Mouse (Mus musculus) ES-E14 (cell line): ENCODE data around the gene Gbf1. TPM values are rescaled to one million over a fixed set of nuclear protein-coding genes. Genes with fewer than 3 reads are reported as not detected.

ENCODE experiments used
- DNase-seq: peaks from one replicate; pipeline ENCODE4 v3.0.0-alpha.2; 2013; ENCODE audit warnings: low read depth, low spot score
- H3K27ac ChIP-seq: 2 replicates; pipeline ENCODE4 v1.5.1; 2012; ENCODE audit warnings: low read depth, mild to moderate bottlenecking, low read length, moderate library complexity, mixed read lengths; ENCODE audit not compliant: poor library complexity, insufficient read depth, severe bottlenecking
- H3K36me3 ChIP-seq: 2 replicates; pipeline ENCODE4 v1.6.1; 2012; ENCODE audit warnings: mild to moderate bottlenecking, low read length, moderate library complexity, mixed read lengths; ENCODE audit not compliant: control insufficient read depth, poor library complexity, insufficient read depth, severe bottlenecking
- H3K4me1 ChIP-seq, 2 experiments: fragments of 150-350 bp in 1 of 2; sonication (generic) in 1 of 2; 2 replicates each; pipeline ENCODE4 v1.6.1; 2012; ENCODE audit warnings: low read length in 2 of 2, mild to moderate bottlenecking in 1 of 2, mixed read lengths in 1 of 2; ENCODE audit not compliant: control insufficient read depth in 2 of 2, insufficient read depth in 2 of 2, poor library complexity in 1 of 2
- H3K4me3 ChIP-seq, 2 experiments: fragments of 150-350 bp in 1 of 2; sonication (generic) in 1 of 2; 2 replicates each; pipeline ENCODE4 v1.5.1; 2012; ENCODE audit warnings: low read length in 2 of 2, low read depth in 1 of 2, mild to moderate bottlenecking in 1 of 2, mixed read lengths in 1 of 2; ENCODE audit not compliant: insufficient read depth in 1 of 2, poor library complexity in 1 of 2, severe bottlenecking in 1 of 2
- H3K9ac ChIP-seq: 2 replicates; pipeline ENCODE4 v1.6.1; 2012; ENCODE audit warnings: low read depth, mild to moderate bottlenecking, low read length, mixed read lengths; ENCODE audit not compliant: poor library complexity, insufficient read depth, severe bottlenecking
- H3K9me3 ChIP-seq: fragments of 150-350 bp; sonication (generic); 2 replicates; pipeline ENCODE4 v1.6.1; 2012; ENCODE audit warnings: low read depth, mild to moderate bottlenecking, low read length; ENCODE audit not compliant: control insufficient read depth, insufficient read depth
- CHD2 ChIP-seq: IDR thresholded peaks from 2 replicates; pipeline ENCODE4 v1.6.1; 2014; ENCODE audit warnings: mild to moderate bottlenecking, low read depth, low read length, inconsistent platforms
- HCFC1 ChIP-seq: IDR thresholded peaks from 2 replicates; pipeline ENCODE4 v1.6.1; 2012; ENCODE audit warnings: low read length, inconsistent platforms, borderline replicate concordance; ENCODE audit not compliant: insufficient read depth
- MAFK ChIP-seq: IDR thresholded peaks from 2 replicates; pipeline ENCODE4 v1.6.1; 2014; ENCODE audit warnings: mild to moderate bottlenecking, low read depth, low read length, inconsistent platforms; ENCODE audit not compliant: insufficient read depth
- ZC3H11A ChIP-seq: IDR thresholded peaks from 2 replicates; pipeline ENCODE4 v1.6.1; 2012; ENCODE audit warnings: low read depth, mild to moderate bottlenecking, inconsistent platforms, low read length, borderline replicate concordance
- ZNF384 ChIP-seq: IDR thresholded peaks from 2 replicates; pipeline ENCODE4 v1.6.1; 2012; ENCODE audit warnings: low read depth, low read length, inconsistent platforms
- in situ Hi-C, 2 experiments: fragments of 600-800 bp; cut with MboI; formaldehyde crosslinking; loops; one replicate each; pipeline ENCODE4 v1.15.1; 2025; ENCODE audit warnings: low sequenced_read_pairs in 2 of 2, inconsistent platforms in 1 of 2; ENCODE audit not compliant: unreplicated experiment in 2 of 2
- total RNA-seq: library from RNA; depleted of rRNA; stranded (reverse); fragments of 300-350 nt; gene quantifications from 2 replicates; pipeline ENCODE4 v1.2.3, GENCODE M21; 2012

Gbf1 gene
- total RNA-seq, 1 experiment: 29.0 TPM

DNA sequence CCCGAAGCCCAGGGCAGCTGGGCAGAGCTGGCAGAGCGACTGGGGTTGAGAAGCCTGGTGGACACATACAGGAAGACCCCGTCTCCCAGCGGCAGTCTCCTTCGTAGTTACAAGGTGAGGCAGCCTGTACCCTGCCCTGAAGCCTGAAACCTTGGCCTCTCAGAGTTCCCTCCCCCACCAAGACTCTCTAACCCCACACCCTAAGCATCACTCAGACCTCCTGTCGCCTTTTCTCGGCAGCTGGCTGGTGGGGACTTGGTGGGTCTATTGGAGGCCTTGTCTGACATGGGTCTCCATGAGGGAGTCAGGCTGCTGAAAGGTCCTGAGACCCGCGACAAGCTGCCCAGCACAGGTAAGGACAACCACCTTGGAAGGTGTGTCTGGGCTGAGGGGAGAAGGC, 159.0 kb downstream of the Gbf1 start:
- TF ChIP-seq HCFC1 (no peak), MAFK (no peak), ZC3H11A (no peak), CHD2 (no peak), ZNF384 (no peak)
- H3K36me3 ChIP-seq: peaks cover 6% of the 10 kb centered on the region; the same call in 1 of the 2 replicates
- H3K27ac ChIP-seq: no peak overlapping the region
- H3K9me3 ChIP-seq: no peaks in the 10 kb centered on the region
- in situ Hi-C loops: no loop called here
- DNase-seq: no peak
- peaks cover 0 to 15% of the 10 kb centered on the region in 2 experiments; a peak in 1 of 4 replicates for H3K4me1 ChIP-seq
- no peak overlapping the region for H3K9ac ChIP-seq
- no peak overlapping the region for H3K4me3 ChIP-seq

DNA sequence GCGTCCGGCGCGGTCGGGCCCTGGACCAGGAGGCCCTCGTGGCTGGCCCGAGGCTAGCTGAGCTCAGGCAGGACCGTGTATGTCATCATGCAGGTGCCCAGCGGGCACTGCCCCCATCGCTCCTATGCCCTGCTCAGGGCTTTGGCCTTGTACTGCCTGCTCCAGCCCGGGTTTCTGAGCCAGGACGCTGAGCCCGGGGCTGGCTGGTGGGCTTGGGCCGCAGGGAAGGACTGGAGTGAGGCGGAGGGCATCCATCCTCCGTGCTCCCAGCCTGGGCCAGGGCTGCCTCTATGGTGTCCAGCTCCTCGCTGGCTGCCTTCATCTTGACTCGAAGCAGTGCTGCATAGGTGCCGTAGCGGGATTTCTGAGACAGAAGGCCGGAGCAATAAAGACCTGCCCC, 160.3 kb downstream of the Gbf1 start:
- peak overlapping the region; percentile 8 to 35; a peak in 2 of 4 replicates for H3K4me3 ChIP-seq
- H3K4me1 ChIP-seq: peaks cover 0 to 19% of the 10 kb centered on the region in 2 experiments; a peak in 1 of 4 replicates
- in situ Hi-C loops: no loop called here
- peaks cover 2% of the 10 kb centered on the region; the same call in 1 of the 2 replicates for H3K36me3 ChIP-seq
- H3K9me3 ChIP-seq: no peaks in the 10 kb centered on the region
- no peak for TF ChIP-seq CHD2
- no peak for TF ChIP-seq ZNF384
- TF ChIP-seq HCFC1: no peak
- no peak for TF ChIP-seq ZC3H11A
- TF ChIP-seq MAFK: no peak
- DNase-seq: no peak
- no peak overlapping the region for H3K9ac ChIP-seq
- no peak overlapping the region for H3K27ac ChIP-seq

DNA sequence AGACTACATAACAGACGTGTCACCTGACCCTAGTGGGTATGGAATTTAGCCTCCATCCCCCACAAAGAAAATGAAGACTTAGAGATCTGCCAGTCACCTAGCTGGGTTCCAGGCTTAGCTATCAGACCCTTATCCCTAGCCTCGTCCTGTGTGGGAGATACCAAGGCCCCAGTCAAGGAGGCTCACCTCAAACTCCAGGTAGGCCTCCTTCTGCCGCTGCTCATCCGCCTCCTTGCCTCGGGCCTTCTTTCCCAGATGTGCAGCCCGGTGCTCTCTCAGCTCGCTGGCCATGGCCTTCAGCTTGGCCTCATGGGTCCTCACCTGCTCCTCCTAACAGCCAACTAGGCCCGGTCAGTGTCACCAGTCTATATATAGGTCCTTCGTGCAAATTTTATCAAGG, 160.8 kb downstream of the Gbf1 start:
- no peak for DNase-seq
- Histone ChIP-seq H3K9ac (no peak overlapping the region), H3K4me3 (no peak overlapping the region), H3K9me3 (no peaks in the 10 kb centered on the region), H3K4me1 (peaks cover 0 to 14% of the 10 kb centered on the region in 2 experiments; a peak in 1 of 4 replicates), H3K36me3 (peaks cover 2% of the 10 kb centered on the region; the same call in 1 of the 2 replicates), H3K27ac (no peak overlapping the region)
- no peak for TF ChIP-seq ZC3H11A
- no peak for TF ChIP-seq ZNF384
- no peak for TF ChIP-seq CHD2
- no peak for TF ChIP-seq MAFK
- TF ChIP-seq HCFC1: no peak
- in situ Hi-C loops: no loop called here

DNA sequence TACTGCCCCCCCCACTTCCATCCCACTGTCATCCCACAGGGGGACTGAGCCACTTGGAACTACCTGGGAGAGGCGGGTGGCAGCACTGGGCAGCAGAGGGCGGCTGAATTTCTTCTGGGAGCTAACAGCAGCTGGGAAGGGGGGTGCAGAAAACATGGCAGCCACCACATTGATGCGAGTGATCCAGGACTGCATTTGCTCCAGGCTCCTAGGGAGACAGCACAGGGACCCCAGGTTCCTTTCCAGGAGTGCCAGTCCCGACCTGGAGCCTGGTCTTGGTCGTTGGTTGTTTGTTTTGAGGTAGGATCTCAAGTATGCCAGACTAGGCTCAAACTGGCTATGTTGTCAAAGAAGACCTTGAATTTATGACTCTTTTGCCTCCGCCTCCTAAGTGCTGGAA, 161.3 kb downstream of the Gbf1 start:
- Histone ChIP-seq H3K9ac (no peak overlapping the region), H3K27ac (no peak overlapping the region), H3K4me1 (peaks cover 0 to 14% of the 10 kb centered on the region in 2 experiments; a peak in 1 of 4 replicates), H3K9me3 (no peaks in the 10 kb centered on the region), H3K4me3 (no peak overlapping the region), H3K36me3 (peaks cover 2% of the 10 kb centered on the region; the same call in 1 of the 2 replicates)
- TF ChIP-seq HCFC1 (no peak), CHD2 (no peak), ZC3H11A (no peak), MAFK (no peak)
- in situ Hi-C loops: no loop called here
- no peak for DNase-seq

DNA sequence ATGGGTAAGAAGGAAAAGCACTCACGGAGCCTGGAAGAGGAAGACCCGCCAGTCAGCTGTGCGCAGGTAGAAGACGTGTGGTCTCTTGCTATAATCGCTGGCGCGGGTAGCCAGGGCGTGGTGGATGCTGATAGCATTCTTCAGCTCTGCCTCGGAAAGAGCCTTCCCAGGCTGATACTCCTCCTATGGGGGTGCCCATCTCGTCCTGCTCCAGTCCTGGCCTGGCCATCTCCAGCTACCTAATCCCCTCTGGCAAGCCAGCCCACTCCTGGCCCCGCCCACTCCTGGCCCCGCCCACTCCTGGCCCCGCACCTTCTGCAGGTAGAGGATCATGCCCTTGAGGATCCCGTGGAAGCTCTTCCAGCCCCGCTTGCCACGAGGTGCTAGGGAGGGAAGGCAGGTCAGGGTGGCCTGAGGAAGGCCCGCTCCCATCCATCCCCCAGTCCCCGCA, 161.9 kb downstream of the Gbf1 start:
- peaks cover 0 to 14% of the 10 kb centered on the region in 2 experiments; a peak in 1 of 4 replicates for H3K4me1 ChIP-seq
- no peak overlapping the region for H3K27ac ChIP-seq
- no peak overlapping the region for H3K9ac ChIP-seq
- TF ChIP-seq CHD2: no peak
- in situ Hi-C loops: no loop called here
- peaks cover 2% of the 10 kb centered on the region; the same call in 1 of the 2 replicates for H3K36me3 ChIP-seq
- no peaks in the 10 kb centered on the region for H3K9me3 ChIP-seq
- peak overlapping the region; percentile 34 to 47; a peak in 3 of 4 replicates for H3K4me3 ChIP-seq
- DNase-seq: no peak
